Mouse (Mus musculus): ENCODE data around the gene Calcb.
"Not testable (repeated sequence)": the region's sequence is repeated elsewhere in the genome, so short reads cannot be mapped to it uniquely, and the experiment has no call there.

Gene Calcb

DNA sequence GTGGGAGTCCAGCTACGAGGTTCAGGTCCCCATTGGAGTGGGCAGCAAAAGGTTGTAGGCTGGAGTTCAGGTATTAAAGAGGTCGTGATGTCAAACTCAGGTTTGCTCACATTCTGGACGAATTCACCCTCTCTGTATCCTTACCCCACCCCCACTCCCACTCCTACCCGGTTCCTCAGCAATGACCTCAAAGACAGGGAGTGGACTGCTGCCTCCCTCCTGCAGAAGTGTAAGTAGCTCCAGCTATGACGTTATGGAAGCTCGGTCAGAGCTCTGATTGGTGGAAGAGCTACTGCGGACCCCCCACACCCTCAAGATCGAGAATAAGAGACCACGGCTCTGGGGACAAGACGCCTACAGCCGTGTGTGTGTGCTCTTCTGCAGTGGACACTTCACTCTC, at the start of gene Calcb:
Calcb (plus strand) TSS at position 344 of the 400 bp plus-strand sequence.
- ATAC-seq (ENCODE audit: insufficient number of reproducible peaks, low FRiP score, low TSS enrichment), result no peak

DNA sequence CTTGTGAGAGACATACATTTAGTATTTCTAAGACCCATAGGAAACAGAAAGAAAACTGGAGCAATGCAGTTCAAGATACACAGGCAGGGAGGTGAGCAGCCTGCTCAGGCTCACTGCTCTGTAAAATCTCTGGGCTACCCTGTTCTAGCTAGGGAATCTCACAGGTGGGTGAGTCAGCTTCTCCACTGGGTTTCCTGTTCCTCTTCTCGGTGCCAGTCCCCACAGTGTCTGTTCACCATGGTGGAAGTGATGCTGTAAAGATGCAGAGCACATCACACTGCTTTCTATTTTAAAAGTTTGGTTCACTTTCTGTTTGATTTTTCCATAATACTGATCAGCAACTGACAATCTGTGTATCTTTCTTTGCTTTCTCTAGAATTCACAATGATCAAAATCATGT, 47.0 kb upstream of the Calcb start:
- ATAC-seq (ENCODE audit: insufficient number of reproducible peaks, low FRiP score, low TSS enrichment), result no peak

- ATAC-seq (ENCODE audit: insufficient number of reproducible peaks, low FRiP score, low TSS enrichment), result no peak
These were observed 45.7 kb upstream of the Calcb start for GRCm38 (mm10) chr7:114672697-114673096.

GRCm38 (mm10) chr7:114692339-114692738, 26.1 kb upstream of the Calcb start:
- no peak for ATAC-seq (ENCODE audit: insufficient number of reproducible peaks, low FRiP score, low TSS enrichment)

- no peak for ATAC-seq (ENCODE audit: insufficient number of reproducible peaks, low FRiP score, low TSS enrichment)
These were observed 17.6 kb upstream of the Calcb start for GRCm38 (mm10) chr7:114700871-114701270.

- no peak for ATAC-seq (ENCODE audit: insufficient number of reproducible peaks, low FRiP score, low TSS enrichment)
These were observed 11.7 kb upstream of the Calcb start for GRCm38 (mm10) chr7:114706716-114707115.

DNA sequence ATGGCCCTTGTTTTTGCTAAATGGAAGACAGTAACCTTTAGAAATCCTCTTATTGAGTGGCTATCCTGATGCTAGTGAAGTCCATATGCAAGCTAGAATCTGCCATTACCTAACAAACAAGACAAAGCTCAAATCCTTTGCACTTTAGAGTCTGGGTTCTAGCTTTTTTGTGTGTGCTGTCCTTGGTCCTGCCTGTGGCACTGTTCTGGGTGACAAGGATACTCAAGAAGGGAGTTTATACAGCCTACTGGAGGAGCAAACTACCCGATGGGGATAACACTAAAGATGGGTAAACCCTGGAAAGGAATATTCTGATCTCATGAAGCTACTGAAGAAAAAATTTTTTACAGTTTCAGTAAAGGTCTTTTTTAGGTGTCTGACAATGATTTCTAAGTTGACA, 11.0 kb upstream of the Calcb start:
- no peak for ATAC-seq (ENCODE audit: insufficient number of reproducible peaks, low FRiP score, low TSS enrichment)

GRCm38 (mm10) chr7:114710419-114710818, 8.0 kb upstream of the Calcb start:
- ATAC-seq (ENCODE audit: insufficient number of reproducible peaks, low FRiP score, low TSS enrichment), result no peak

GRCm38 (mm10) chr7:114712523-114712922, 5.9 kb upstream of the Calcb start:
- no peak for ATAC-seq (ENCODE audit: insufficient number of reproducible peaks, low FRiP score, low TSS enrichment)

DNA sequence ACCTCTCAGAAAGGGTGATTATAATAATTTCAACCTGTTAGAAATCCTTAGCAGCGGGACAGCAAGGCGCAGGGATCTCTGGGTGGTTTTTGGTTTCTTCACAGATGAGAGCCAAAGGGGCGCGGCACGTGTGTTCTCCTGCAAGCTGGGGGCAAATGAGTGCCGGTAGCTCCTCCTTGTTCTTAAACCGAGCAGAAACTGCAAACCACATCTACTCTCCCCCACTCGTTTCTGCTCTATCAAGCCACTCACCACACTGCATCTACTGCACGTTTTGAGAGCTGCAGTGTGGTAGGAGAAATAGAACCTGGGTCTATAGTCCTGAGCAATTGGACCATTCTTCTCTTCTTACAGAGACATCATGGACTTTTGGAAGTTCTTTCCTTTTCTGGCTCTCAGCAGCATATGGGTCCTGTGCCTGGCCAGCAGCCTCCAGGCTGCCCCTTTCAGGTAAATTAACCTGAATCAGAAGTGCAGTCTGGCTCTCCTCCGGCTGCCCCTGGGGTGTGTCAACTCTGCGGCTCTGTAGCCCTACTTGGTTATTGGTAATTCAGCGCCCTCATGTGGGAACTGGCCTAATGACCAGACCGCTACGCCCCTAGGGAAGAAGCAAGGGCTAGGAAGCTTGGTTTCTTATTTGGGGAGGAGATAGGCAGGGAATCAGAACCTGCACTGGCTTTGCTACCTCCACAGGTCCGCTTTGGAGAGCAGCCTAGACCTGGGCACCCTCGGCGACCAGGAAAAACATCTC, 1.1 kb downstream of the Calcb start:
- ATAC-seq (ENCODE audit: insufficient number of reproducible peaks, low FRiP score, low TSS enrichment), result no peak; the same call in 1 of the 2 replicates

DNA sequence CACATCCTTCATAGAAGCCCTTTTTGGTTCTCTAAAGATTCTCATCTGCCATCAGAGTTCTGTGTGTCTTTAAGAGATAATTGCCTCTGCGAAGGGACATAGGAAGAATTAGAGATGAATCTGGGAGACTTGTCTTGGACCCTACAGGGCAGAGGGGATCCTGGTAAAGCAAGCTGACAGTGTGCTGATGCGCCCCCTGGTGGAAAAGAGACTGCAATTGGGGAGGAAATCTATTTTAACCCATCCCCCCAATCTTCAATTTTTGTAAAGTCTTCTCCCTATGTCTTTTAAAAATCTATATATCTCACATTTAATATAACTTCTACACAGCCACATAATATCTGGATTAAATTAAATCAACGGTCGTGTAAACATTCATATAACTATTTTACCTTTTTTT, 11.3 kb downstream of the Calcb start:
- ATAC-seq (ENCODE audit: insufficient number of reproducible peaks, low FRiP score, low TSS enrichment), result not testable (repeated sequence)

DNA sequence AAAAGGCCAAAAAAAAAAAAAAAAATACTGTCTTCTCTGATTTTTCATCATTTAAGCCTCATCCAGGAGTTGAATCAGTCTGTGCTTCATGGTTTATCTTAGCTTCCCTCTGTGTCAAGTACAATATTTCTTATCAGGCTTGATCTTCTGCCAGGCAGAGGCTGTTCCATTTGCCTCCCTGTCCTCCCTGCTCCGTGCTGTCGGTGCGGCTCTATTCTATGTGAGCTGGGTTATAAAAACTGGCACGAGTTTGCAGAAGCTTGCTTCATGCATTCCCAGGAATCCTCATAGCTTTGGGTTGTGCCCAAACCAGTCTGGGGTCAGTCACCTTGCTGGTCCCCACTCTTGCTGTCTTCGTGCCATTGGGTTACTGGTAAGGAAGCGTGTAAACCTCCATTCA, 12.7 kb downstream of the Calcb start:
- no peak for ATAC-seq (ENCODE audit: insufficient number of reproducible peaks, low FRiP score, low TSS enrichment)

GRCm38 (mm10) chr7:114731700-114732099, 13.3 kb downstream of the Calcb start:
- not testable (repeated sequence) for ATAC-seq (ENCODE audit: insufficient number of reproducible peaks, low FRiP score, low TSS enrichment)

- no peak for ATAC-seq (ENCODE audit: insufficient number of reproducible peaks, low FRiP score, low TSS enrichment)
These were observed 17.8 kb downstream of the Calcb start for GRCm38 (mm10) chr7:114736256-114736655.

DNA sequence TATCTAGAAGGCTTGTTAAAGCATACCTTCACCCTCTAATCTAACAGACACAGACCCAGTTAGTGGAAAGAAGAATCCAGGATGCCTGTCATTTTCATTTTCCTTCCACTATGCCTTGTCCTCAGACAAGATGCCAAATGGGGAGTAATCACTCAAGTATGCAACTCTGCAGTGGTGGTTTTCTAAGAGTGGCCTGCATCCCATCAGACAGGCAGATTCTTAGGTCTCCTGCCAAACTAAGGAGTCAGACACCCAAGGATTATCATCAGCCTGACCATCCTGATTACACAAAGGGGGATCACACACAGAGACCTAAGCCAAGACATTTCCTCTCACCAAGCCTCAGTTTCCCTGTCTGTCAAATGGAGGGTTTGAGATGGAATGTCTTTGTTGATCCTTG, 19.7 kb downstream of the Calcb start:
- no peak for ATAC-seq (ENCODE audit: insufficient number of reproducible peaks, low FRiP score, low TSS enrichment)

GRCm38 (mm10) chr7:114740360-114741165, 22.1 kb downstream of the Calcb start:
- ATAC-seq (ENCODE audit: insufficient number of reproducible peaks, low FRiP score, low TSS enrichment), result no peak

DNA sequence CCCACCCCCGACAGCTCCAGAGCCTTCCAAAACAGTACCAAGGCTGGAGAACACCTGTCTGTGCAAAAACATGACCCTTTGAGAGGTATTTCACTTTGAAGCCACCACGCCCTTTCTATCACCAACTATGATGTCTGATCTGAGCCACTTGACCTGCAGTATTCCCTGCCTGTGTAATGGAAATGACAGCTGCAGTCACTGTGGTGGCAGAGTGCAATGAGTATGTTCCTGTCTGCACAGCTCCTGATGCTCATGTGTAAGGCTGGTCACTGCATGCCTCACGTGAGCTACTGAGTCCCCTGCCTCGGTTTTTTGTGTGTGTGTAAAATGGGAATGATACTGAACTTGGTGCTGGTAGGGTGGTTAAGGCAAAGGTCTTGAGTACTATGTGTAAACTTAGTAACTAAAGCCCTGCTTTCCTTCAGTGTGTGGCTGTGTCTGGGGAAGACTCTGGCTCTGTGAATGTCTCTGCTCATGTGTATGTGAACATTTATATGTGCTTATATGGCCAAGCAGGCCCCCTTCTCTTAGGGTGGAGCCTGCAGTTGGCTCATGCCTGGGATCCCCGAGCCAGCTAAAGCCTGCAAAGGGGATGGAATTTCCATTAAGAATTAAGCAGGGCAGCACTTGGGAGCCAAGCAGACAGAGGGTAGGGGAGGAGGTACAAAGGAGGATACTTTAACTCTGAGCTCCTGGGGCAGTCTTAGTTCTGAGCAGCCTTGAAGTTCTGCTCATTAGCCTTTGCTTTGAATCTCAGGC, 24.8 kb downstream of the Calcb start, which contains the start of gene Insc:
Insc (plus strand) TSS at position 673 of the 759 bp plus-strand sequence.
- ATAC-seq (ENCODE audit: insufficient number of reproducible peaks, low FRiP score, low TSS enrichment), result no peak

DNA sequence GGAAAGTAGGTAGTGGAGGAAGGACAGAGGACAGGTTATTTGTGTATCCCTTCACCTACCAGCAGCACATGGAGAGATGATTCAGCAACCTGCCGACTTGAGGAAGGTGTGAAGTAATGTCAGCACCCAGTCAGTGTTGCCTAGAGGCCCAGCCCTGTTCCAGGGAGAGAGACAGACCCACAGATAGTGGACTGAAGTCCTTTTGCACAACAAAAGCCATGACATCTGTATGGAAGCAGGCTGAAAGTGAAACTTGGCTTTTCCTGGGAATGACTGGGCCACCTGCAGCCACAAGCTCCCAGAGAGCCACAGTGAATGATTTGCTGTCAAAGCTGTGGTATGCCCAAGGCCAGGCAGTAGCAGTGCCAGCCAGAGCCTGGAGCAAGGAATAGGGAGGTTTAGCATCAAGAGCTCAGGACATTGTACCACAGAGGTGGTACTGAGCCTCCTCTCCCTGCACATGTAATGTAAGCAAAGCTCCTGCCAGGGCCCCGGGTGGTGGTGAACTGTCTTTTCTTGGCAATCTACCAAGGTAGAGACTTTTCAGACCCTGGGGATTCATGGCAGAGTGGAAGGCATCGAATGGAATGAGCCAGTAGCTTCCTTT, 26.3 kb downstream of the Calcb start:
- ATAC-seq (ENCODE audit: insufficient number of reproducible peaks, low FRiP score, low TSS enrichment), result no peak

- 0 out of 2 replicates have a peak, but pooled peaks have one; percentile 40 for ATAC-seq (ENCODE audit: insufficient number of reproducible peaks, low FRiP score, low TSS enrichment)
These were observed 27.2 kb downstream of the Calcb start for GRCm38 (mm10) chr7:114745481-114746271.

GRCm38 (mm10) chr7:114747596-114747995, 29.2 kb downstream of the Calcb start:
- no peak for ATAC-seq (ENCODE audit: insufficient number of reproducible peaks, low FRiP score, low TSS enrichment)

All from cerebellum, adult (tissue).